Mouse (Mus musculus) CH12.LX (cell line): ENCODE data around the gene Gm45799.

Source experiments
- CHD2 ChIP-seq: IDR thresholded peaks from 2 replicates; pipeline ENCODE4 v1.6.1; 2011; ENCODE audit warnings: low read length, improper control_type of control experiment
- CTCF ChIP-seq, 2 experiments: IDR thresholded peaks in 1 of 2; conservative IDR thresholded peaks in 1 of 2; 2 replicates each; pipeline ENCODE4 v1.5.1; 2011 to 2012; ENCODE audit warnings: low read depth in 2 of 2, low read length in 2 of 2, improper control_type of control experiment in 1 of 2, inconsistent platforms in 1 of 2, mild to moderate bottlenecking in 1 of 2, moderate library complexity in 1 of 2
- EP300 ChIP-seq: IDR thresholded peaks from 2 replicates; pipeline ENCODE4 v1.6.1; 2011; ENCODE audit warnings: low read length, improper control_type of control experiment
- ETS1 ChIP-seq: conservative IDR thresholded peaks from 2 replicates; pipeline ENCODE4 v1.6.1; 2012; ENCODE audit warnings: low read depth, mild to moderate bottlenecking, inconsistent platforms, low read length, improper control_type of control experiment, moderate library complexity
- UBTF ChIP-seq: IDR thresholded peaks from 2 replicates; pipeline ENCODE4 v1.6.1; 2012; ENCODE audit warnings: low read depth, mild to moderate bottlenecking, inconsistent platforms, low read length, improper control_type of control experiment, moderate library complexity
- USF2 ChIP-seq: conservative IDR thresholded peaks from 2 replicates; pipeline ENCODE4 v1.6.1; 2011; ENCODE audit warnings: low read depth, low read length, improper control_type of control experiment
- ZC3H11A ChIP-seq: IDR thresholded peaks from 2 replicates; pipeline ENCODE4 v1.6.1; 2012; ENCODE audit warnings: low read depth, mild to moderate bottlenecking, inconsistent platforms, low read length, improper control_type of control experiment
- ZMIZ1 ChIP-seq: IDR thresholded peaks from 2 replicates; pipeline ENCODE4 v1.6.1; 2012; ENCODE audit warnings: low read depth, mild to moderate bottlenecking, inconsistent platforms, low read length, improper control_type of control experiment

DNA sequence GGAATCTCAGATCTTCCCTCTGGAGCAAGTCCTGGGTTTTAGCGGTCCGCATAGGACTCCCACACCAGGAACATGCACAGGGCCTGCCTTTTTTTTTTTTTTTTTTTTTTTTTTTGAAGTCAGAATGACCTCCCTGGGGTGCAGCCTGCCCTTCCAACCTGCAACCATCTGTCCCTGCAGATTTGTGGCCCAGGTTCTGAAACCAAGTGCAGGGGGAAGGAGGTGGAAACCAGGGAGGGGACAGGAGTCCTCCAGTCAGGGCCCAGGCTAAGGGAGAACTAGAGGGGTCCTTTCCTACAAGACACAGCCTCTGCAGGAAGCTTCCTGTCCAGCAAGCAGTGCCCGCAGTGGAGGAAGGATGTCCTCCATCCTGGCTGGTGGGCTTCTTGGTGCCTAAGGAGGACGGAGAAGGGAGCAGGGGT, 7.8 kb upstream of the Gm45799 start:
- no peak for TF ChIP-seq CHD2
- TF ChIP-seq USF2, result no peak
- no peak for TF ChIP-seq CTCF (conservative IDR thresholded peaks at IDR 0.05 in 1 of 2, IDR thresholded peaks at IDR 0.05 in 1 of 2; ENCODE audit: low read depth in 2 of 2, low read length in 2 of 2)
- no peak for TF ChIP-seq ZC3H11A
- TF ChIP-seq ETS1, result no peak
- no peak for TF ChIP-seq EP300
- TF ChIP-seq ZMIZ1, result no peak
- TF ChIP-seq UBTF, result no peak
